Mouse (Mus musculus) kidney, adult 2 months (tissue): ENCODE measurements at regions not wholly inside any gene's neighbourhood (a gene's known extent, or its start where the extent isn't known, plus 50 kb on each side); places are given as distances from the start of the nearest gene placed in this dataset.
"Not testable (repeated sequence)": the region's sequence is repeated elsewhere in the genome, so short reads cannot be mapped to it uniquely, and the experiment has no call there.

Experiments
- CTCF ChIP-seq: fragments of 200-500 bp; conservative IDR thresholded peaks from 2 replicates; pipeline ENCODE4 v1.5.1; 2011; ENCODE audit warnings: low read depth, mild to moderate bottlenecking, control low read depth, low read length, moderate library complexity, mixed read lengths; ENCODE audit not compliant: insufficient read depth, insufficient read length
- POLR2A ChIP-seq: fragments of 200-500 bp; IDR thresholded peaks from one replicate; pipeline ENCODE4 v1.6.1; 2011; ENCODE audit warnings: low read depth, low read length, control low read depth

GRCm38 (mm10) chr1:105934171-105934570, 56.0 kb upstream of the Zcchc2 start:
- TF ChIP-seq CTCF, POLR2A: not testable (repeated sequence)
